Mouse (Mus musculus) bone marrow, adult 2 months (tissue): ENCODE results near the gene Chmp6.

Experiments used
- CTCF ChIP-seq: fragments of 200-500 bp; IDR thresholded peaks from 2 replicates; pipeline ENCODE4 v1.5.1; 2011; ENCODE audit warnings: low read length, control low read depth; ENCODE audit not compliant: control insufficient read depth, insufficient read depth
- POLR2A ChIP-seq: fragments of 200-500 bp; IDR thresholded peaks from 2 replicates; pipeline ENCODE4 v1.6.1; 2011; ENCODE audit warnings: low read depth, mild to moderate bottlenecking, control low read depth, low read length, borderline replicate concordance; ENCODE audit not compliant: control insufficient read depth

- no peak for TF ChIP-seq CTCF
- TF ChIP-seq POLR2A, result no peak
These were observed 3.0 kb downstream of the Chmp6 start for GRCm38 (mm10) chr11:119916102-119916790.
